Mouse (Mus musculus): Measurements from ENCODE around the gene Tsfm. TPM values are rescaled to one million over a fixed set of nuclear protein-coding genes. Genes with fewer than 3 reads are reported as not detected.

The Tsfm gene
- polyA plus RNA-seq, 1 experiment, result 35.4 TPM

DNA sequence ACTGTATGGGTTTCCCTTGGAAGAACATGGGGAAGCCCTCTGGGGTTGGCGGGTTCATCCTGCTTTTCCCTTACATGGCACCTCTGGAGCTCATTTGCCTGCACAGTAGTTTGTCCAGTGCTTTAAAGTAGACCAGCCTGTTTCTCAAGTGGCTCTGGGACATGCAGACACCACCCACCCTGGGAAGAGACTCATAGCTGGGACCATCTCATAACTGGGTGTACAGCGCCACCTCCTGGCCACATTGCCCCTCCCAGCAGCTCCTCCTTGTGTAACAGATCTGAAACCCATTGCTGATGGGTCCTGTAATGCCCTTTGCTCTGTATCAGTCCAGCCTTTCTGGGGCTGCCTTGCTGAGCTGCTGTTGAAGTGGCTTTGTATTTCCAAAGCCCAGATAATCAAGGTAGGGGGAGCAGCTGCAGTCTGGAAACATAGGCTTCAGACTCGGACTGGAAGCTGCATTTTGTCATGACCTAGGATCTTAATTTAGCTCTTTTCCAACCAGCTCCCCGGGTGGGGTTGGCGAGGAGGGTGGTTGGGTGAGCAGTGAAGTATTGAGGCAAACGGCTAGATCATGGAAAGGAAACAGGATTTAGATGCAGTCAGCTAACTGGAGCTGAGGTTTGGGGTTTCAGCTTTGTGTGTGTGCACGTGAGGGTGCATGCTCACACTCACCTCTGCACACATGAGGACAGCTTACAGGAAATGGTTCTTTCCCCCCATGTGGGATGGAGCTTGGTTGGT, 40.2 kb downstream of the Tsfm start:
- Histone ChIP-seq H3K4me3 (replicated peaks) (peak overlapping the region; percentile 21), H3K4me1 (peaks cover 85% of the 10 kb centered on the region), H3K9me3 (no peaks in the 10 kb centered on the region), H3K27me3 (replicated peaks) (no peaks in the 10 kb centered on the region), H3K36me3 (replicated peaks; ENCODE audit: low read length) (peaks cover 81% of the 10 kb centered on the region)
- no peak for TF ChIP-seq GATA1 (IDR thresholded peaks at IDR 0.05; ENCODE audit: borderline replicate concordance, low read length)

DNA sequence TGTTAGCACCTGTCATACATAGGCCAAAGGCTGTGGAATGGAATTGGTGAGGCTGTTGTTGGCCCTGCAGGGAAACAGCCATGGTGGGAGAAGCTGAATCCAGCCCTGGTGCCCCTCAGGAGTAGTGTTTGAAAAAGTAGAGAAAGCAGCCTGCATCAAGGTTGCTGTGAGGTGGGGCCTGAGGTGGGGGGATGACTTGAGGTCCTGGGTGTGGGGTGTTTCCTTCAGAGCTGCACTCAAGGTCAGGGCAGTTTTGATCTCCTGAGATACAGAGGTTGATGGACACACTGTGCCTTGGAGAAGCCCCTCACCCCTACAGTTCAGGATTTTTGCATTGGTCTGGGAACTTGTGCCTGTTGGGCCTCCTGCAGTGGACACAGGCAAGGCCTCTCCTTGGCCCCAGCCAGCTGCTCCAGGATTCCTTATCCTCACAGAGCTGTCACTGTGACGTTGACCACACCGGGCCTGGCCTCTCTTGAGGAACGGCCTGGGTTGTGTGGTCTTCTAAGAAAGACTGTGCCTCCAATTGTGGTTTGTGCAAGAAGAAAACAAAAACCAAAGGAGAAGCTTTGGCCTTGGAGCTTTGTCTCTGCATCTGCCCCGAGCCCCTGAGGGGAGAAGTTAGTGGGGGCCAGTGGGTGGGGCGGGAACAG, 42.0 kb downstream of the Tsfm start:
- Histone ChIP-seq H3K4me1 (peaks cover 93% of the 10 kb centered on the region), H3K9me3 (no peaks in the 10 kb centered on the region), H3K27me3 (replicated peaks) (no peaks in the 10 kb centered on the region), H3K36me3 (replicated peaks; ENCODE audit: low read length) (peaks cover 79% of the 10 kb centered on the region), H3K4me3 (replicated peaks) (peak overlapping the region; percentile 80)
- no peak for TF ChIP-seq FLI1 (IDR thresholded peaks at IDR 0.05; ENCODE audit: low read length)
- no peak for TF ChIP-seq GATA1 (IDR thresholded peaks at IDR 0.05; ENCODE audit: borderline replicate concordance, low read length)

DNA sequence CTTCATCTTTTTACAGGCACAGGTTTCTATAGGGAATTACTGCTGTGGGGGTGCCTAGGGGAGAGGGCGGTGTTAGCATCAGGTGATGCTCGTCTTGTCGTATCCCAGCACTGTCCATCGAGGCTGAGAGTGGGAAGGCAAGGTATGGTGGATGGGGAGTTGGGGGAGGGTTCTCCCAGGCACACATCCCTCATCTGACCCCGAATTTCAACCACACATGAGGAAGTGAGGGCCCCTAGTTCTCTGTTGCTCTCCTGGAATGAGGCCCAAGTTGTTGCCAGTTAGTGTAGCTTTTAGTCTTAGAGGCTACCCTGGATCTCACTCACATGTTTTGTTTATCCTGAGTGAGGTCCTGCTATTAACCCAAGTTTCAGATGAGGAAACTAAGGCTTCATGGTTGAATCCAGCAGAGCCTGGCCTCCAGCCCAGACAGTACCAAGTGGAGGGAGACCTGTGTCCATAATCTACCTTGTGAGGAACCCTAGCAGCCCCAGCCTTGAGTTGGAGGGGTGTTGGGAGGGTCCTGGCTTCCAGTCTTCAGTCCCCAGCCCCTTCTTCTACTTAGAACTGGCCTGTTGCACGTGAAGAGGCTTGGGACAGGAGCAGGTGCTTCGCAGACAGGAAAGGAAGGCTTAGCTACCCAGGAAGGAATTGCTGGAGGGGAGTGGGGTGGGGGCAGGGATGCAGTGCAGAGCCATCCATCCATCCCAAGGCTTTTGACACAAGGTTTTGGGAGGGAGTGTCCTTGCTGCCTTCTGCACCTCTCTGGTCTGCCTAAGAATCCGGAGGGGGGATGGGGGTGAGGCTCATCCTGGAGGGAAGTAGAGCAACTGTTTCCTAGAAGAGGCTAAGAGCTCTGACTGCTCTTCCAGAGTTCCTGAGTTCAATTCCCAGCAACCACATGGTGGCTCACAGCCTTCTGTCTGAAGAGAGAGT, 43.2 kb downstream of the Tsfm start:
- Histone ChIP-seq H3K9me3 (no peaks in the 10 kb centered on the region), H3K4me3 (replicated peaks) (peak overlapping the region; percentile 81), H3K36me3 (replicated peaks; ENCODE audit: low read length) (peaks cover 79% of the 10 kb centered on the region), H3K27me3 (replicated peaks) (no peaks in the 10 kb centered on the region), H3K4me1 (peaks cover 99% of the 10 kb centered on the region)
- TF ChIP-seq GATA1 (IDR thresholded peaks at IDR 0.05; ENCODE audit: borderline replicate concordance, low read length) (no peak), FLI1 (IDR thresholded peaks at IDR 0.05; ENCODE audit: low read length) (no peak)

DNA sequence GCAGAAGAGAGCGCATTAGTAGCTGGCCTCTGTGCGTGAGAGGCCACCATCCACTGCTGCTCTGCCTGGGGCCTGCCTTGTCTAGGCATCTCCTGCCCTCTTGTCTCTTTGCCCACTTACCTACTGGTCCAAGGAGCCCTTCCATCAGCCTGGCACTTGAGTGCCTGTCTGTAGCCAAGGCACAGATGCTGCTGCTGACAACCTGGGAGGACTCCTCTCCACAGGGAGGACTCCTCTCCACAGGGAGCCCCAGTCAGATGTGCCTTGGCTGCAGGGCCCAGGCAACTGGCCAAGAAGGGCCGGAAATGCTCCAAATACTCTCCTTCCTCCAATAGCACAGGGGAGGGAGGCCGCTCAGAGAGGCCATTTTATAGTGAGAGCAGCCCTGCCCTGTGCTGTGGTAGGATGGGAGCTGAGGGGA, 44.1 kb downstream of the Tsfm start:
- Histone ChIP-seq H3K9me3 (no peaks in the 10 kb centered on the region), H3K36me3 (replicated peaks; ENCODE audit: low read length) (peaks cover 79% of the 10 kb centered on the region), H3K4me1 (peaks cover 99% of the 10 kb centered on the region), H3K27me3 (replicated peaks) (no peaks in the 10 kb centered on the region), H3K4me3 (replicated peaks) (peak overlapping the region; percentile 83)
- TF ChIP-seq GATA1 (IDR thresholded peaks at IDR 0.05; ENCODE audit: borderline replicate concordance, low read length) (no peak), FLI1 (IDR thresholded peaks at IDR 0.05; ENCODE audit: low read length) (no peak)

DNA sequence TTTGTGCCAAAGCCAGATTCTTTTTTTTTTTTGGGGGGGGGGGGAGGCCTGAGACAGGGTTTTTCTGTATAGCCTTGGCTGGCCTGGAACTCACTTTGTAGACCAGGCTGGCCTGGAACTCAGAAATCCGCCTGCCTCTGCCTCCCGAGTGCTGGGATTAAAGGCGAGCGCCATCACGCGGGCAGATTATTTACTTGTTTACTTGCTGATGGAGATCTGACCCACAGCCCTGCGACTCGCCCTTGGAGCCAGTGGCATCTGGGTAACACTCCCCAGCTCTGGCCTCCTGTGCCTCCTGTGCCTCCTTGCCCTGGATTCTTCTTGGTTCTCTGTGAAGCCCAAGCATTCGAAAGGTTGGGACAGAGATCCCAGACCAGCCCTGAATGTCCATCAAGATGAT, 45.1 kb downstream of the Tsfm start:
- H3K9me3 ChIP-seq, result no peaks in the 10 kb centered on the region
- H3K27me3 ChIP-seq (replicated peaks), result no peaks in the 10 kb centered on the region
- peaks cover 77% of the 10 kb centered on the region for H3K36me3 ChIP-seq (replicated peaks; ENCODE audit: low read length)
- TF ChIP-seq GATA1 (IDR thresholded peaks at IDR 0.05; ENCODE audit: borderline replicate concordance, low read length), result no peak
- TF ChIP-seq FLI1 (IDR thresholded peaks at IDR 0.05; ENCODE audit: low read length), result no peak
- H3K4me3 ChIP-seq (replicated peaks), result peak overlapping the region; percentile 50
- H3K4me1 ChIP-seq, result peaks cover 99% of the 10 kb centered on the region

DNA sequence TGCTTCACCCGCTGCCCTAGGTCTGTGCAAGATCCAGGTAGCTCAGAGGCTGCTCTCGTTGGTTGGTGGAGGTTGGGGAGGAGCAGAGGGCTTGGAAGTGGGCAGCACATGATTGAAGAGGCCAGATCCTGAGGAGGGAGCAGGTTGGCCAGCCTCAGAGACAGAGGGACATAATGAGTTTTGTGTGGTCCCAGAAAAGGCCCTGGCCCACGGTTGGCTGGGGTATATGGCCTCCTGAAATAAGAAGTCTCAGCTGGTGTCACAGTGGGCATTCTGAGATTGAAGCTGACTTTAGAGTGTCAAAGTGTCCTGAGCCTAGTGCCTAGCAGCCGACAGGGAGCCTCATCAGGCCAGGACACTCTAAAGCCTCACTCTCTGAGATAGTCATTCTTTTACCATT, 45.5 kb downstream of the Tsfm start:
- peaks cover 79% of the 10 kb centered on the region for H3K36me3 ChIP-seq (replicated peaks; ENCODE audit: low read length)
- H3K4me1 ChIP-seq, result peaks cover 99% of the 10 kb centered on the region
- no peaks in the 10 kb centered on the region for H3K27me3 ChIP-seq (replicated peaks)
- no peaks in the 10 kb centered on the region for H3K9me3 ChIP-seq
- TF ChIP-seq FLI1 (IDR thresholded peaks at IDR 0.05; ENCODE audit: low read length) (no peak), GATA1 (IDR thresholded peaks at IDR 0.05; ENCODE audit: borderline replicate concordance, low read length) (no peak)
- no peak overlapping the region for H3K4me3 ChIP-seq (replicated peaks)

DNA sequence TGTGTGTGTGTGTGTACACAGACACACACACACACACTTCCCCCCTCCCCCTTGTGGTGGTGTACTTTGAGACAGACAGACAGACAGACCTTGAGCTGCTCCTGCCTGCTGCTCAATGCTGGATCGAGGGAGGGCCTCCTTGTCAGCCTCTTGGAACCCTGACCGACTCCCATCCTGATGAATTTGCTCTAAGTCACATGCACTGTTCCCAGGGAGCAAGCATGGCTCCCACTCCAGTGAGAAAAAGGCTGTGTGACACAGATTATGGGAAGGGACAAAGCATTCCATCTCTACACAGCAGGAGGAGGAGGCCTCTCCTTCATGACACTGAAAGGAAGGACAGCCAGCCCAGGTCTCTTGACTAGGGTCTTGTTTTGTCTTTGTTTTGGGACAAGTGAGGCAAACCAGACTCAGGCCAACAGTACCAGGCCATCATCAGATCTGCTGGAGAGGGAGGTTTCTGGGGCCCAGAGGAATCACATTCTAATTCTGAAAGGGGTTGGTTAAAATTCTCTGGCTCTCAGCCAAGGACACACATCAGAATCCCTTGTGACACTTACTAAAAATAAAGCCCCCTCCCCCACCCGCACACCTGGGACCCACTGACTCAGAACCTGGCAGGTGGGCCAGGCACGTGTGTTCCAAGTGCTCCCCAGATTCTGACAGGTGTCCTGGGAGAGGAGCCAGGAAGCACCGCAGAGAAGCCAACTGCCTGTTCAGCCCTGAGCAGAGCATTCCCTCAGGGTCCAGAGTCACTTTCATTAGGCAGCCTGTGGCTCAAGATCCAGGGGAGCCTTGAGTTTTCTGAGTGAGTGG, 46.2 kb downstream of the Tsfm start:
- no peaks in the 10 kb centered on the region for H3K27me3 ChIP-seq (replicated peaks)
- no peaks in the 10 kb centered on the region for H3K9me3 ChIP-seq
- peaks cover 79% of the 10 kb centered on the region for H3K36me3 ChIP-seq (replicated peaks; ENCODE audit: low read length)
- H3K4me3 ChIP-seq (replicated peaks), result peak overlapping the region; percentile 76
- no peak for TF ChIP-seq GATA1 (IDR thresholded peaks at IDR 0.05; ENCODE audit: borderline replicate concordance, low read length)
- H3K4me1 ChIP-seq, result peaks cover 97% of the 10 kb centered on the region

DNA sequence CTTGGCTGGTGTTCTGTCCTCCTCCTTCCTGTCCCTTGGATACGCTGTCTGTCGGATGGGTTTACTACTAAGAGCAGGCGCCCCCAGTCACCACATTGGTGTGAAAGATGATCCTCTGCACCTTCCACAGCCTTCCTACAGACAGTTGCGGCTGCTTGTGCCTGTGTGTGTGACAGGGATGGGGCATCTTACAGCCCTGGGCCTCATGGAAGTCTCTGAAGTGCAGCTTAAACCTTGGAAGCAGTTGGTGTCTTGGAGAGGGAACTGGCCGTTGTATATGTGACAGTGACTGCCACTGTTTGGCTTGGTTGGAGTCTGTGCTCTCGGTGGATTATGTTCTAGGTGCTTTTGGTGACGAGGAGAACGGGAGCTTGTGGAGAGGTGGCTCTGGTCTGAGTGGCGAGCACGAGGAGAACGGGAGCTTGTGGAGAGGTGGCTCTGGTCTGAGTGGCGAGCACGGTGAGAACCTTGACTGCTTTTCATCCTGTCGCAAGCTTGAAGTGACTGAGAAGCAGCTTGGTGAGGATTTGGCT, 47.4 kb downstream of the Tsfm start:
- Histone ChIP-seq H3K4me3 (replicated peaks) (peak overlapping the region; percentile 76), H3K9me3 (no peaks in the 10 kb centered on the region), H3K4me1 (peaks cover 85% of the 10 kb centered on the region), H3K36me3 (replicated peaks; ENCODE audit: low read length) (peaks cover 72% of the 10 kb centered on the region), H3K27me3 (replicated peaks) (no peaks in the 10 kb centered on the region)
- TF ChIP-seq GATA1 (IDR thresholded peaks at IDR 0.05; ENCODE audit: borderline replicate concordance, low read length) (no peak), FLI1 (IDR thresholded peaks at IDR 0.05; ENCODE audit: low read length) (no peak)

DNA sequence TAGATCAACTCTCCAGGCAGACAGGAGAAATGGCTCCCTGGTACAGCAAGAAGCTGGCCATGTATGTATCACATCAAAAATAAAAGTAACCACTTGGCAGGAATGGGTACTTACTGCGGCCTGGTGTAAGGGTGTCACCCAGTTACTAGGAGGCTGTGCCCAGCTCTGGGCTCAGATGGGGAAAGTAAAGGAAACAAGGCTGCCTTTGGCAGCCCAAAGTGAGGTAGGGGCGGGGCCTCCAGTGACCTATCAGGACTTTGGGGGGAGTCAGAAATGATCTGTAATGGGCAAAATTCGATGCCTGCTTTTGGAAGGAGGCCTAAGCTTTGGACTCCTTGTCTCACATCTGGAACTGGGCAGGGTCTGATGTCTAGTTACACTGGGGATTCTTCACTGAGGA, 48.9 kb downstream of the Tsfm start:
- peak overlapping the region; percentile 83 for H3K4me3 ChIP-seq (replicated peaks)
- peaks cover 77% of the 10 kb centered on the region for H3K4me1 ChIP-seq
- TF ChIP-seq GATA1 (IDR thresholded peaks at IDR 0.05; ENCODE audit: borderline replicate concordance, low read length) (no peak), FLI1 (IDR thresholded peaks at IDR 0.05; ENCODE audit: low read length) (no peak)
- peaks cover 60% of the 10 kb centered on the region for H3K36me3 ChIP-seq (replicated peaks; ENCODE audit: low read length)
- H3K9me3 ChIP-seq, result no peaks in the 10 kb centered on the region
- H3K27me3 ChIP-seq (replicated peaks), result no peaks in the 10 kb centered on the region

Measured in megakaryocyte, embryonic 14.5 days (primary cell).